Mouse (Mus musculus) thymus, adult 2 months (tissue): ENCODE results near the gene Ptprg.

Source experiments
- CTCF ChIP-seq: fragments of 200-500 bp; IDR thresholded peaks from 2 replicates; pipeline ENCODE4 v1.5.1; 2012; ENCODE audit warnings: mild to moderate bottlenecking, control low read depth, low read length, moderate library complexity, borderline replicate concordance; ENCODE audit not compliant: control insufficient read depth, poor library complexity, insufficient read depth; ENCODE audit errors: extremely low read depth
- POLR2A ChIP-seq: fragments of 200-500 bp; IDR thresholded peaks from 2 replicates; pipeline ENCODE4 v1.6.1; 2012; ENCODE audit warnings: mild to moderate bottlenecking, low read length, control low read depth, moderate library complexity; ENCODE audit not compliant: control insufficient read depth, poor library complexity, insufficient read depth; ENCODE audit errors: extremely low read depth

- TF ChIP-seq CTCF (no peak), POLR2A (no peak)
Observed at GRCm38 (mm10) chr14:12189266-12189665, 635.9 kb downstream of the Ptprg start.
